19 mouse cellular contexts compared by ENCODE assay signal in the genomic region with DNA sequence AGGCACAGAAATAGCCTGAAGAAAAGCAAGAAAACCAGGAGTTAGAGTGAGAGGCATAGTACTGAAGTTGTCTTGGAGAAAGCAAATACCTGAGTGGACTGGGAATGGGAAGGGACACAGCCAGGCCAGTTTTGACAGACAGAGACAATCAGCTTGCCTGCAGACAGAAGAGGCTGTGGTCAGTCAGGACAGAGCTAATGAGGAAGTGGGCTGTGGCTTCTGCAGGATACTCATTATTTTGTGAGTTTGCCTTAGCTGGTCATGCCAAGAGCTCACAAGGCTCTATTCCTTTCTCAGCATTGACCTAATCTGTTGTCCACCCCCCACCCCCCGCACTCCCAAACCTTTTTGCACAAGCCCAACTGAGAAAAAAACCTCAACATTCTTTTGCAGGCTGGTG. TPM values are rescaled to one million over a fixed set of nuclear protein-coding genes. Genes with fewer than 3 reads are reported as not detected.
A peak's percentile ranks its signal among the peaks of the same experiment; 100 is the strongest.
DNase-seq lines count a peak whose midpoint lies in the region; ATAC-seq lines count a peak whose summit lies in the region.
"Had no signal": no experiment of that assay in that cellular context is flagged by ENCODE, and none has a peak within 500 bp of the region (broad histone marks: within the 10 kb centered on the region; RNA-seq: fewer than 3 reads in every experiment).

No protein-coding gene starts in this region.

- no peaks in the 10 kb centered on the region for H3K4me1 ChIP-seq in embryonic facial prominence, embryonic 14.5 days (ENCODE audit: control insufficient read depth, insufficient read depth, low read length)
- H3K4me1 ChIP-seq in embryonic facial prominence, embryonic 10.5 days, result peaks cover 7% of the 10 kb centered on the region; the same call in 1 of the 2 replicates
- 0 out of 2 replicates have a peak, but pooled peaks cover 3% of the 10 kb centered on the region for H3K4me1 ChIP-seq in liver, embryonic 15.5 days (replicated peaks)
- H3K4me1 ChIP-seq: embryonic facial prominence, embryonic 15.5 days; forebrain, embryonic 13.5 days; limb, embryonic 12.5 days had no signal

- H3K36me3 ChIP-seq in embryonic facial prominence, embryonic 14.5 days (ENCODE audit: control insufficient read depth, insufficient read depth, low read length), result no peaks in the 10 kb centered on the region
- H3K36me3 ChIP-seq in embryonic facial prominence, embryonic 10.5 days (replicated peaks), result no peaks in the 10 kb centered on the region
- H3K36me3 ChIP-seq in liver, embryonic 15.5 days (replicated peaks), result no peaks in the 10 kb centered on the region
- H3K36me3 ChIP-seq: embryonic facial prominence, embryonic 15.5 days; limb, embryonic 12.5 days had no signal

- 100% methylated on average over 1 of the region's 1 CpGs for WGBS in embryonic facial prominence, embryonic 14.5 days
- WGBS in embryonic facial prominence, embryonic 10.5 days, result 89% methylated on average over 1 of the region's 1 CpGs
- 25% methylated on average over 1 of the region's 1 CpGs for WGBS in liver, embryonic 15.5 days (ENCODE audit: insufficient replicate concordance)

- H3K27ac ChIP-seq in embryonic facial prominence, embryonic 14.5 days (replicated peaks; ENCODE audit: low read depth, low read length), result no peak overlapping the region
- H3K27ac ChIP-seq in embryonic facial prominence, embryonic 10.5 days (replicated peaks), result no peak overlapping the region
- H3K27ac ChIP-seq in liver, embryonic 15.5 days (replicated peaks), result no peak overlapping the region
- H3K27ac ChIP-seq: embryonic facial prominence, embryonic 15.5 days; forebrain, embryonic 13.5 days; heart, adult 2 months; kidney, postnatal 0 days; limb, embryonic 12.5 days had no signal

- no peaks in the 10 kb centered on the region for H3K27me3 ChIP-seq in embryonic facial prominence, embryonic 14.5 days (replicated peaks; ENCODE audit: control insufficient read depth, insufficient read depth, low read length)
- no peaks in the 10 kb centered on the region for H3K27me3 ChIP-seq in embryonic facial prominence, embryonic 10.5 days (replicated peaks; ENCODE audit: low read depth, poor library complexity, severe bottlenecking)
- H3K27me3 ChIP-seq in liver, embryonic 15.5 days, result no peaks in the 10 kb centered on the region
- H3K27me3 ChIP-seq: embryonic facial prominence, embryonic 15.5 days; forebrain, embryonic 13.5 days; limb, embryonic 12.5 days had no signal

- no peak overlapping the region for H3K4me3 ChIP-seq in embryonic facial prominence, embryonic 14.5 days (ENCODE audit: low read depth, low read length)
- H3K4me3 ChIP-seq in embryonic facial prominence, embryonic 10.5 days, result no peak overlapping the region
- no peak overlapping the region for H3K4me3 ChIP-seq in liver, embryonic 15.5 days (replicated peaks)
- H3K4me3 ChIP-seq: embryonic facial prominence, embryonic 15.5 days; forebrain, embryonic 13.5 days; heart, adult 2 months; limb, embryonic 12.5 days had no signal

- H3K4me2 ChIP-seq in embryonic facial prominence, embryonic 14.5 days (ENCODE audit: low read depth, low read length), result no peak overlapping the region
- peak overlapping the region; percentile 25; the same call in 1 of the 2 replicates for H3K4me2 ChIP-seq in liver, embryonic 15.5 days
- H3K4me2 ChIP-seq: embryonic facial prominence, embryonic 15.5 days; forebrain, embryonic 13.5 days; limb, embryonic 12.5 days had no signal

- no peak for ATAC-seq in embryonic facial prominence, embryonic 14.5 days (ENCODE audit: low read depth)
- ATAC-seq in liver, embryonic 15.5 days (ENCODE audit: insufficient read depth), result no peak
- ATAC-seq: forebrain, embryonic 13.5 days had no signal

- intact Hi-C loops in left cerebral cortex, postnatal 4 days (cut with DNase I), result no loop called here

- H3K9ac ChIP-seq in embryonic facial prominence, embryonic 14.5 days (ENCODE audit: low read depth, low read length), result no peak overlapping the region
- H3K9ac ChIP-seq in liver, embryonic 15.5 days, result no peak overlapping the region
- H3K9ac ChIP-seq: embryonic facial prominence, embryonic 15.5 days; forebrain, embryonic 13.5 days; limb, embryonic 12.5 days had no signal

- DNase-seq in embryonic facial prominence, embryonic 14.5 days (ENCODE audit: low spot score), result peak; percentile 10
- DNase-seq in embryonic facial prominence, embryonic 10.5 days (ENCODE audit: low spot score), result no peak
- DNase-seq in retina, postnatal 1 day, result peak; percentile 2
- DNase-seq in retina, embryonic 14.5 days (ENCODE audit: low spot score), result no peak
- no peak for DNase-seq in urinary bladder, adult 18-20 months (ENCODE audit: low spot score in 2 of 2)
- DNase-seq in left cerebral cortex, postnatal 4 days, result no peak
- no peak for DNase-seq in urinary bladder, postnatal 10 days (ENCODE audit: low spot score)
- DNase-seq: adrenal gland, postnatal 10 days; cerebellum, postnatal 36 days; layer of hippocampus, postnatal 36 days had no signal

- no peaks in the 10 kb centered on the region for H3K9me3 ChIP-seq in embryonic facial prominence, embryonic 14.5 days (ENCODE audit: control insufficient read depth, low read length)
- no peaks in the 10 kb centered on the region for H3K9me3 ChIP-seq in embryonic facial prominence, embryonic 10.5 days
- H3K9me3 ChIP-seq in liver, embryonic 15.5 days (replicated peaks), result no peaks in the 10 kb centered on the region
- H3K9me3 ChIP-seq: embryonic facial prominence, embryonic 15.5 days; forebrain, embryonic 13.5 days; limb, embryonic 12.5 days had no signal

RNA-seq across cellular contexts. Expression of a gene that starts 2.2 kb away (rescaled TPM):
- 0.35 TPM in 1 of 2 replicates, not detected in the other for polyA plus RNA-seq in embryonic facial prominence, embryonic 14.5 days (2014; fragmentation: Nextera tagmentation; extraction: Ambion mirVana)
- 0.19 TPM in 1 of 2 replicates, not detected in the other for polyA plus RNA-seq in embryonic facial prominence, embryonic 10.5 days (2016; fragmentation: Nextera tagmentation; extraction: Ambion mirVana)
- polyA plus RNA-seq in liver, embryonic 15.5 days (2015; fragmentation: Nextera tagmentation; extraction: Ambion mirVana), result 0.38 and 0.59 TPM in 2 replicates
- total RNA-seq in left cerebral cortex, postnatal 4 days (2021), result under 1 TPM; 0.08 to 0.22 TPM
- total RNA-seq: layer of hippocampus, postnatal 36 days had no signal
- polyA plus RNA-seq: forebrain, embryonic 13.5 days had no signal

RNA-seq across cellular contexts. Expression of a gene that starts 26.1 kb away (rescaled TPM):
- not detected in 2 replicates for polyA plus RNA-seq in embryonic facial prominence, embryonic 14.5 days (2014; fragmentation: Nextera tagmentation; extraction: Ambion mirVana)
- not detected in 2 replicates for polyA plus RNA-seq in embryonic facial prominence, embryonic 10.5 days (2016; fragmentation: Nextera tagmentation; extraction: Ambion mirVana)
- polyA plus RNA-seq in liver, embryonic 15.5 days (2015; fragmentation: Nextera tagmentation; extraction: Ambion mirVana), result not detected in 2 replicates
- total RNA-seq in left cerebral cortex, postnatal 4 days (2021), result not detected
- total RNA-seq: adrenal gland, postnatal 10 days; gastrocnemius, adult 18-20 months; heart, adult 2 months; heart, postnatal 25 days; layer of hippocampus, postnatal 36 days; neutrophil, adult 5-6 weeks had no signal
- polyA plus RNA-seq: forebrain, embryonic 13.5 days; kidney, postnatal 0 days; limb, embryonic 12.5 days had no signal

RNA-seq across cellular contexts. Expression of a gene that starts 46.0 kb away (rescaled TPM):
- polyA plus RNA-seq in embryonic facial prominence, embryonic 14.5 days (2014; fragmentation: Nextera tagmentation; extraction: Ambion mirVana), result 0.31 TPM in 1 of 2 replicates, not detected in the other
- polyA plus RNA-seq in embryonic facial prominence, embryonic 10.5 days (2016; fragmentation: Nextera tagmentation; extraction: Ambion mirVana), result 0.06 and 0.07 TPM in 2 replicates
- 1.2 and 1.3 TPM in 2 replicates for polyA plus RNA-seq in liver, embryonic 15.5 days (2015; fragmentation: Nextera tagmentation; extraction: Ambion mirVana)
- total RNA-seq in left cerebral cortex, postnatal 4 days (2021), result under 1 TPM in 1 of 2 experiments, not detected in 1; 0.22 TPM
- total RNA-seq: layer of hippocampus, postnatal 36 days had no signal
- polyA plus RNA-seq: forebrain, embryonic 13.5 days had no signal

RNA-seq across cellular contexts. Expression of a gene that starts 57.9 kb away (rescaled TPM):
- 13.8 TPM in 2 replicates for polyA plus RNA-seq in embryonic facial prominence, embryonic 14.5 days (2014; fragmentation: Nextera tagmentation; extraction: Ambion mirVana)
- 7.4 and 9.3 TPM in 2 replicates for polyA plus RNA-seq in embryonic facial prominence, embryonic 10.5 days (2016; fragmentation: Nextera tagmentation; extraction: Ambion mirVana)
- polyA plus RNA-seq in liver, embryonic 15.5 days (2015; fragmentation: Nextera tagmentation; extraction: Ambion mirVana), result 3.3 and 3.5 TPM in 2 replicates
- 10 to 100 TPM; 10.5 to 10.9 TPM for total RNA-seq in left cerebral cortex, postnatal 4 days (2021)

Comparison
In these comparisons a context has a peak if more than half of its experiments do, and no peak if none do; other contexts are left out.
1. DNase-seq: peak in embryonic facial prominence, embryonic 14.5 days (single experiment) and retina, postnatal 1 day (single experiment); none in embryonic facial prominence, embryonic 10.5 days (single experiment), retina, embryonic 14.5 days (single experiment), urinary bladder, adult 18-20 months (0 of 2), left cerebral cortex, postnatal 4 days (single experiment) and urinary bladder, postnatal 10 days (single experiment).